Mouse (Mus musculus): ENCODE measurements around the gene Fam213a. TPM values are rescaled to one million over a fixed set of nuclear protein-coding genes. Genes with fewer than 3 reads are reported as not detected.

Gene Fam213a
- polyA plus RNA-seq, 1 experiment from 2014 or later: 111 TPM

- Histone ChIP-seq H3K27me3 (ENCODE audit: control insufficient read depth, insufficient read depth, low read depth, low read length) (no peaks in the 10 kb centered on the region), H3K4me2 (ENCODE audit: low read length) (no peak overlapping the region), H3K4me3 (ENCODE audit: low read depth, low read length) (no peak overlapping the region), H3K9ac (ENCODE audit: low read depth, low read length) (no peak overlapping the region), H3K4me1 (ENCODE audit: control insufficient read depth, insufficient read depth, low read length) (no peaks in the 10 kb centered on the region), H3K36me3 (ENCODE audit: control insufficient read depth, insufficient read depth, low read length) (peaks cover 26% of the 10 kb centered on the region), H3K9me3 (replicated peaks; ENCODE audit: control insufficient read depth, low read length, poor library complexity, severe bottlenecking) (no peaks in the 10 kb centered on the region), H3K27ac (ENCODE audit: low read length) (no peak overlapping the region)
- ATAC-seq: no peak
- WGBS: 73% methylated on average over 3 of the region's 3 CpGs
Measured at GRCm38 (mm10) chr14:40996171-40996570, 17.4 kb downstream of the Fam213a start.

GRCm38 (mm10) chr14:40992464-40992863 is 21.1 kb downstream of the Fam213a start:
- WGBS: 88% methylated on average over 6 of the region's 6 CpGs
- Histone ChIP-seq H3K4me3 (ENCODE audit: low read depth, low read length) (no peak overlapping the region), H3K9ac (ENCODE audit: low read depth, low read length) (no peak overlapping the region), H3K4me2 (ENCODE audit: low read length) (no peak overlapping the region), H3K36me3 (ENCODE audit: control insufficient read depth, insufficient read depth, low read length) (peaks cover 13% of the 10 kb centered on the region), H3K27ac (ENCODE audit: low read length) (no peak overlapping the region), H3K9me3 (replicated peaks; ENCODE audit: control insufficient read depth, low read length, poor library complexity, severe bottlenecking) (no peaks in the 10 kb centered on the region), H3K4me1 (ENCODE audit: control insufficient read depth, insufficient read depth, low read length) (no peaks in the 10 kb centered on the region), H3K27me3 (ENCODE audit: control insufficient read depth, insufficient read depth, low read depth, low read length) (no peaks in the 10 kb centered on the region)
- no peak for ATAC-seq

GRCm38 (mm10) chr14:40988780-40989179 is 24.8 kb downstream of the Fam213a start:
- H3K36me3 ChIP-seq (ENCODE audit: control insufficient read depth, insufficient read depth, low read length): no peaks in the 10 kb centered on the region
- no peak overlapping the region for H3K4me3 ChIP-seq (ENCODE audit: low read depth, low read length)
- no peak overlapping the region for H3K27ac ChIP-seq (ENCODE audit: low read length)
- 93% methylated on average over 5 of the region's 5 CpGs for WGBS
- H3K27me3 ChIP-seq (ENCODE audit: control insufficient read depth, insufficient read depth, low read depth, low read length): no peaks in the 10 kb centered on the region
- no peaks in the 10 kb centered on the region for H3K4me1 ChIP-seq (ENCODE audit: control insufficient read depth, insufficient read depth, low read length)
- no peak for ATAC-seq
- H3K9ac ChIP-seq (ENCODE audit: low read depth, low read length): no peak overlapping the region
- no peaks in the 10 kb centered on the region for H3K9me3 ChIP-seq (replicated peaks; ENCODE audit: control insufficient read depth, low read length, poor library complexity, severe bottlenecking)
- no peak overlapping the region for H3K4me2 ChIP-seq (ENCODE audit: low read length)

GRCm38 (mm10) chr14:40987184-40987583 is 26.4 kb downstream of the Fam213a start:
- Histone ChIP-seq H3K27me3 (ENCODE audit: control insufficient read depth, insufficient read depth, low read depth, low read length) (no peaks in the 10 kb centered on the region), H3K9ac (ENCODE audit: low read depth, low read length) (no peak overlapping the region), H3K4me1 (ENCODE audit: control insufficient read depth, insufficient read depth, low read length) (no peaks in the 10 kb centered on the region), H3K36me3 (ENCODE audit: control insufficient read depth, insufficient read depth, low read length) (no peaks in the 10 kb centered on the region), H3K27ac (ENCODE audit: low read length) (no peak overlapping the region), H3K4me3 (ENCODE audit: low read depth, low read length) (no peak overlapping the region), H3K4me2 (ENCODE audit: low read length) (no peak overlapping the region), H3K9me3 (replicated peaks; ENCODE audit: control insufficient read depth, low read length, poor library complexity, severe bottlenecking) (no peaks in the 10 kb centered on the region)
- ATAC-seq: no peak
- WGBS: 82% methylated on average over 2 of the region's 2 CpGs

- ATAC-seq: no peak
- WGBS: 87% methylated on average over 4 of the region's 4 CpGs
- no peaks in the 10 kb centered on the region for H3K27me3 ChIP-seq (ENCODE audit: control insufficient read depth, insufficient read depth, low read depth, low read length)
- no peak overlapping the region for H3K4me2 ChIP-seq (ENCODE audit: low read length)
- H3K27ac ChIP-seq (ENCODE audit: low read length): no peak overlapping the region
- no peaks in the 10 kb centered on the region for H3K36me3 ChIP-seq (ENCODE audit: control insufficient read depth, insufficient read depth, low read length)
- H3K4me1 ChIP-seq (ENCODE audit: control insufficient read depth, insufficient read depth, low read length): no peaks in the 10 kb centered on the region
- H3K4me3 ChIP-seq (ENCODE audit: low read depth, low read length): no peak overlapping the region
- H3K9me3 ChIP-seq (replicated peaks; ENCODE audit: control insufficient read depth, low read length, poor library complexity, severe bottlenecking): no peaks in the 10 kb centered on the region
- no peak overlapping the region for H3K9ac ChIP-seq (ENCODE audit: low read depth, low read length)
Measured at GRCm38 (mm10) chr14:40985635-40986034, 28.0 kb downstream of the Fam213a start.

GRCm38 (mm10) chr14:40979723-40980122 is 33.9 kb downstream of the Fam213a start:
- no peaks in the 10 kb centered on the region for H3K4me1 ChIP-seq (ENCODE audit: control insufficient read depth, insufficient read depth, low read length)
- no peak overlapping the region for H3K4me2 ChIP-seq (ENCODE audit: low read length)
- WGBS: 78% methylated on average over 1 of the region's 1 CpGs
- no peak overlapping the region for H3K9ac ChIP-seq (ENCODE audit: low read depth, low read length)
- no peaks in the 10 kb centered on the region for H3K36me3 ChIP-seq (ENCODE audit: control insufficient read depth, insufficient read depth, low read length)
- ATAC-seq: no peak
- H3K9me3 ChIP-seq (replicated peaks; ENCODE audit: control insufficient read depth, low read length, poor library complexity, severe bottlenecking): no peaks in the 10 kb centered on the region
- H3K27me3 ChIP-seq (ENCODE audit: control insufficient read depth, insufficient read depth, low read depth, low read length): no peaks in the 10 kb centered on the region
- H3K27ac ChIP-seq (ENCODE audit: low read length): no peak overlapping the region
- H3K4me3 ChIP-seq (ENCODE audit: low read depth, low read length): no peak overlapping the region

- Histone ChIP-seq H3K9me3 (replicated peaks; ENCODE audit: control insufficient read depth, low read length, poor library complexity, severe bottlenecking) (no peaks in the 10 kb centered on the region), H3K36me3 (ENCODE audit: control insufficient read depth, insufficient read depth, low read length) (no peaks in the 10 kb centered on the region), H3K4me2 (ENCODE audit: low read length) (no peak overlapping the region), H3K27ac (ENCODE audit: low read length) (no peak overlapping the region), H3K4me1 (ENCODE audit: control insufficient read depth, insufficient read depth, low read length) (no peaks in the 10 kb centered on the region), H3K4me3 (ENCODE audit: low read depth, low read length) (no peak overlapping the region), H3K9ac (ENCODE audit: low read depth, low read length) (no peak overlapping the region), H3K27me3 (ENCODE audit: control insufficient read depth, insufficient read depth, low read depth, low read length) (no peaks in the 10 kb centered on the region)
- WGBS: 45% methylated on average over 4 of the region's 4 CpGs
- ATAC-seq: no peak
Measured at GRCm38 (mm10) chr14:40979002-40979401, 34.6 kb downstream of the Fam213a start.

GRCm38 (mm10) chr14:40975127-40975721 is 38.4 kb downstream of the Fam213a start:
- WGBS: 77% methylated on average over 6 of the region's 6 CpGs
- Histone ChIP-seq H3K27ac (ENCODE audit: low read length) (no peak overlapping the region), H3K9me3 (replicated peaks; ENCODE audit: control insufficient read depth, low read length, poor library complexity, severe bottlenecking) (no peaks in the 10 kb centered on the region), H3K4me3 (ENCODE audit: low read depth, low read length) (no peak overlapping the region), H3K9ac (ENCODE audit: low read depth, low read length) (no peak overlapping the region), H3K4me2 (ENCODE audit: low read length) (no peak overlapping the region), H3K27me3 (ENCODE audit: control insufficient read depth, insufficient read depth, low read depth, low read length) (no peaks in the 10 kb centered on the region), H3K36me3 (ENCODE audit: control insufficient read depth, insufficient read depth, low read length) (no peaks in the 10 kb centered on the region), H3K4me1 (ENCODE audit: control insufficient read depth, insufficient read depth, low read length) (no peaks in the 10 kb centered on the region)
- ATAC-seq: peak; percentile 67

DNA sequence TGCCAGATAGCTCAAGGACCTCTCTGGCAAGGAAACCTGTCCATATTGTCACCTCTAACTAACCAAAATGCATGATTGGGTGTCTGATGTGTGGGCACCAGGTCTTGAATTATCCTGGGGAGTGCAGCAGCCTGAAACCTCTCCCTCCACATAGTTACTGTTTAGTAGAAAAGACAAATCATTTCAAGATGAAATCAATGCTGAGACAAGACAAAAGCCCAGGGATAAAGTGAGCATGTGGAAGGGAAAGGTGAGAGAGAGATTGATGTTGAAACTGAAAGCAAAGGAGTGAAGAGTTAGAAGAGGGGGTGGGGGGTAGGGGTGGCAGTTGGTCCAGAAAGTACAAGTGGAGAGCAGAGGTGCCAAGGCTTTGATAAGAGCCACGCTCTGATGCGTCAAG is 45.5 kb downstream of the Fam213a start:
- peaks cover 30% of the 10 kb centered on the region for H3K4me1 ChIP-seq (ENCODE audit: control insufficient read depth, insufficient read depth, low read length)
- no peaks in the 10 kb centered on the region for H3K36me3 ChIP-seq (ENCODE audit: control insufficient read depth, insufficient read depth, low read length)
- peak overlapping the region; percentile 88; the same call in 1 of the 2 replicates for H3K27ac ChIP-seq (ENCODE audit: low read length)
- no peaks in the 10 kb centered on the region for H3K27me3 ChIP-seq (ENCODE audit: control insufficient read depth, insufficient read depth, low read depth, low read length)
- no peak overlapping the region; the same call in 1 of the 2 replicates for H3K9ac ChIP-seq (ENCODE audit: low read depth, low read length)
- peak overlapping the region; percentile 97; the same call in 1 of the 2 replicates for H3K4me3 ChIP-seq (ENCODE audit: low read depth, low read length)
- WGBS: 79% methylated on average over 2 of the region's 2 CpGs
- peak overlapping the region; percentile 94 for H3K4me2 ChIP-seq (ENCODE audit: low read length)
- no peaks in the 10 kb centered on the region for H3K9me3 ChIP-seq (replicated peaks; ENCODE audit: control insufficient read depth, low read length, poor library complexity, severe bottlenecking)
- ATAC-seq: no peak
